Mouse (Mus musculus) liver, adult 2 months (tissue): ENCODE data around the gene Trappc2l.

Experiments used
- CTCF ChIP-seq: fragments of 200-500 bp; IDR thresholded peaks from 2 replicates; pipeline ENCODE4 v1.5.1; 2011; ENCODE audit warnings: low read depth, low read length, control low read depth
- POLR2A ChIP-seq: fragments of 200-500 bp; IDR thresholded peaks from 2 replicates; pipeline ENCODE4 v1.6.1; 2011; ENCODE audit warnings: low read length, control low read depth; ENCODE audit not compliant: insufficient read depth; ENCODE audit errors: extremely low read depth

GRCm38 (mm10) chr8:122580926-122581325 is 30.5 kb upstream of the Trappc2l start:
- no peak for TF ChIP-seq POLR2A
- TF ChIP-seq CTCF, result no peak
